Mouse (Mus musculus) liver (tissue): Measurements from ENCODE around the gene Mn1.

Experiments
- DNase-seq: peaks from one replicate; pipeline ENCODE4 v3.0.0-alpha.2; 2020; ENCODE audit warnings: mixed read lengths

Gene Mn1

GRCm38 (mm10) chr5:111489022-111489616, 72.0 kb downstream of the Mn1 start:
- no peak for DNase-seq

DNA sequence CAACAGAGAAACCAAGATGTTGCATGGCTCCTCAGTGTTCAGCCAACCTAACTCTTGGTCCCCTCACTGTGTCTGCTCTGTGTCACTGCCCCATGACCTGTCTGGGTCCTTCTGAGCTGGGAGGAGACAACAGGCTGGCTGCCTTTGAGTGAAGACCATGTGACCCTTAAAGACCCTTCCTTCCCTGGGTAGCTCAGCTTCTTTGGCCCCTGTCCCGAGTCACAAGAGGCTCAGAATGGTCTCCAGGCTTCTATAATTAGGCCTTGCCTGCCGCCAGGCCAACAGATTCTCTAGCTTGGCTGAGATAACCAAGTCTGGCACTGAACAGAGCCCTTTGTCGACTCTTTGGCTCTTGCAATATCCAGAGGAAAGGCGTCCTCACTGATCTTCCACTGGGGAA, 73.4 kb downstream of the Mn1 start:
- no peak for DNase-seq

DNA sequence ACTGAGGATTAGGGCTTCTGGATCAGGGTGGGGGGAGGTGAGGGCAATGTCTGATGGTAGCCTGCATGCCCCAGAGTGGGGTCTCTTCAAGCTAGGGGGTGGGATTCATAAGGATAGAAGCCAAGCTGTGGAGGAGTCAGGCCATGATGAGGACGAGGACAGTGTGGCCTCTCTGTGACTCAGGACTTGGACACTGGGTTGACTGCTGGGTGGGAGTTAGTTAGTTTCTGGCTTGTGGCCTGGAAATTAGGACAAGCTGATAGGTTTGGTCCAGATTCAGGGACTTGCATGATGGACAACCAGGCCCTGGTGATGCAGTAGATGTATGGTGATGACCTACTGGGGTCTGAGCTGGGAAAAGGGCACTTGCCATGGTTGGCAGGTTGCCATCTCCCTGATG, 74.3 kb downstream of the Mn1 start:
- no peak for DNase-seq

DNA sequence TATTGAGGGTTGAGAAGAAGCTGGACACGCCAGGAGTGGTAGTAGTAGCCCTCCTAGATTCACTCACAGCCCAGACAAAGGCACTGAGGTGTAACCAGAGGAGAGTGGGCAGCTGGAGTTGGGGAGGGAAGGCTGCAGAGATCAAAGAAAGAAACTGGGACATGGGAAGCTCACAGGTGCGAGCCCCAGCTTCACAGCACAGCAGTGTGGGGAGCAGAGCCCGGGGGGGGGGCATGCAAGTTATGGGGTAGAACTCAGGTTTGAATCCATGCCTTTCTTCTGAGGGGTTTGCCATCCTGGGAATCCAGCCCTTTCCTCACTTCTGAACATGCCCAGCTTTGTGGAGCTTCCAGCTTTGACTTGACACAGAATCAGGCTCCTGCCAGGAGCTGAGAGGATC, 82.9 kb downstream of the Mn1 start:
- DNase-seq = no peak

DNA sequence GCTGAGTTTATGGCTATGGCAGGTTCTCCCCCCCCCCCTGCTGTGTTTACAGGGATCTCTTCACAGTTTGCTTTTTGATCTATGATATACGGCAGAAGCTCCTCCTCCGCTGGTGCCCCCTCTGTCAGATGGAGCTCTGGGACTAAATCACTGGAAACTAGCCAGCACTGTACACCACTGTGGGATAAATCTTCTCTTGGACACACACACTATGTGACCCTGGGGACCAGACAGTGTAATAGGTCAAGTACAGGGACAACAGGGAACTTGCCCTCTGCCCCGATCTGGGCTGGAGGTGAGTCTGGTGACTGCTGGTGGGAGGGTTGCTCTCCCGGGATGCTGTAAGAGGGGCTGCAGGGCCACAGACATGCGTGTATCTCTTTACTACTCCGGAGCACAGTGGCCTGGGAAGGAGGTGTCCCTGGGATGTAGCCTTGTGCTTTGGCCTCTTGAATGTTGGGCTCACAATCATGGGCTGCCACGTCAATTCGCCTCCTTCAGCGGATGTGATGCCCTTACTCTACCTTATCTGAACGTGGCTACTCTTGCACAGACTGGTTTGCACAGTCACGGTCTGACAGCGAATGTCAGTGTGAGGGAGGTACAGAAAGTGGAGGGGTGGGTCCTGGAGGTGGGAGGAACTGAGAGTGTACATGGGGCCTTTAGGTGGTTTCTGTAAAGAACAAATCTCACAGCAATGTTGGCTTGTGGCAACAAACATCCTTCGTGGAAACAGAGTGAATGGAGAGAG, 84.7 kb downstream of the Mn1 start:
- peak; percentile 14 for DNase-seq

GRCm38 (mm10) chr5:111505241-111505640, 88.1 kb downstream of the Mn1 start:
- no peak for DNase-seq

DNA sequence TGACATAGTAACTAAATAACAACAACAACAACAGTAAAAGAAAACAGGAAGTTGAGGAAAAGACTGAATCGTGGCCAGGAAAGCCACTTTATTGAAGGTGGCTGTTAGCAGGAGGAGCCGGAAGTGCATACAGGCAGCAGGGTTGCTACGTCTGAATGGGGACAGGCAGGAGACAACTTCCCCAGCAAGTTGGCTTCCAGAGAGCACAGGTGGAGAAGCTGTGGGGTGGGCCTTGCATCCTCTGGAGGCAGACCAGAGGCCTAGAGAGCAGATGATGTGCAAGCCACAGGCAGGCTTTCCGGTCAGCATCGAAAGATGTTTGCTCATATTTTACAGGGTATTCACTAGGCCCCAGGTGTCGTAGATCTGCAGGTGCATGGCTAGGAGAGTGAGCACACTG, 88.7 kb downstream of the Mn1 start:
- no peak for DNase-seq

- DNase-seq = peak; percentile 41
Observed at GRCm38 (mm10) chr5:111506410-111506809, 89.2 kb downstream of the Mn1 start.
